Mouse (Mus musculus): ENCODE data around the gene Npepps. TPM values are rescaled to one million over a fixed set of nuclear protein-coding genes. Genes with fewer than 3 reads are reported as not detected.

The Npepps gene
- polyA plus RNA-seq, 1 experiment: 33.2 TPM

DNA sequence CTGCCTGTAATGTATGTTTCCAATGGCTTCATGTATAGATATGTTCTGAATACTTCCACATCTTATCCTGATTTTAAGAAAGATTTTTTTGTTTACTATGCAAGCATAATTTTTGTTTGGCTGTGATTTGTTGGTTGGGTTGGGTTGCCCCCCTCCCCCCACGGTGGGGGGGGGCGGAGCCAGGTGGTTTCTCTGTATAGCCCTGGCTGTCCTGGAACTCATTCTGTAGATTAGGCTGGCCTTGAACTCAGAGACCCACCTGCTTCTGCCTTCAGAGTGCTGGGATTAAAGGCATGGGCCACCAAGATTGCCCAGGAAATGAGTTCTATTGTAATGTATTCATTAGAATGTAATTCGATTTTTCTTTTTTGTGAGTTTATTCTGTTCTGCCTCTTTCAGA is 91.2 kb downstream of the Npepps start:
- no peaks in the 10 kb centered on the region for H3K4me1 ChIP-seq (ENCODE audit: control insufficient read depth, insufficient read depth, insufficient read length, low read length)
- no peak overlapping the region for H3K27ac ChIP-seq (replicated peaks; ENCODE audit: low read depth, low read length)
- no peak overlapping the region for H3K4me3 ChIP-seq (ENCODE audit: insufficient read depth, low read depth, low read length)

- peak overlapping the region; percentile 67 for H3K4me3 ChIP-seq (ENCODE audit: insufficient read depth, low read depth, low read length)
- peak overlapping the region; percentile 73 for H3K27ac ChIP-seq (replicated peaks; ENCODE audit: low read depth, low read length)
- H3K4me1 ChIP-seq (ENCODE audit: control insufficient read depth, insufficient read depth, insufficient read length, low read length): no peaks in the 10 kb centered on the region
These were observed 91.8 kb downstream of the Npepps start for GRCm38 (mm10) chr11:97188643-97188955.

- peak within 1 kb of the TSS; percentile 78 for H3K4me3 ChIP-seq (ENCODE audit: insufficient read depth, low read depth, low read length)
- peak within 1 kb of the TSS; percentile 76 for H3K27ac ChIP-seq (replicated peaks; ENCODE audit: low read depth, low read length)
- no peaks in the 10 kb centered on the region for H3K4me1 ChIP-seq (ENCODE audit: control insufficient read depth, insufficient read depth, insufficient read length, low read length)
These were observed 92.4 kb downstream of the Npepps start, which contains the start of gene Kpnb1 for GRCm38 (mm10) chr11:97187764-97188642. Kpnb1 (minus strand) TSS chr11:97187881.

GRCm38 (mm10) chr11:97186947-97187763 is 93.3 kb downstream of the Npepps start:
- no peaks in the 10 kb centered on the region for H3K4me1 ChIP-seq (ENCODE audit: control insufficient read depth, insufficient read depth, insufficient read length, low read length)
- peak overlapping the region; percentile 78 for H3K4me3 ChIP-seq (ENCODE audit: insufficient read depth, low read depth, low read length)
- peak overlapping the region; percentile 76 for H3K27ac ChIP-seq (replicated peaks; ENCODE audit: low read depth, low read length)

GRCm38 (mm10) chr11:97185704-97186614 is 94.5 kb downstream of the Npepps start:
- H3K4me3 ChIP-seq (ENCODE audit: insufficient read depth, low read depth, low read length): no peak overlapping the region
- H3K4me1 ChIP-seq (ENCODE audit: control insufficient read depth, insufficient read depth, insufficient read length, low read length): no peaks in the 10 kb centered on the region
- H3K27ac ChIP-seq (replicated peaks; ENCODE audit: low read depth, low read length): no peak overlapping the region

- Histone ChIP-seq H3K4me1 (ENCODE audit: control insufficient read depth, insufficient read depth, insufficient read length, low read length) (no peaks in the 10 kb centered on the region), H3K4me3 (ENCODE audit: insufficient read depth, low read depth, low read length) (no peak overlapping the region), H3K27ac (replicated peaks; ENCODE audit: low read depth, low read length) (no peak overlapping the region)
These were observed 95.6 kb downstream of the Npepps start for GRCm38 (mm10) chr11:97184875-97185274.

DNA sequence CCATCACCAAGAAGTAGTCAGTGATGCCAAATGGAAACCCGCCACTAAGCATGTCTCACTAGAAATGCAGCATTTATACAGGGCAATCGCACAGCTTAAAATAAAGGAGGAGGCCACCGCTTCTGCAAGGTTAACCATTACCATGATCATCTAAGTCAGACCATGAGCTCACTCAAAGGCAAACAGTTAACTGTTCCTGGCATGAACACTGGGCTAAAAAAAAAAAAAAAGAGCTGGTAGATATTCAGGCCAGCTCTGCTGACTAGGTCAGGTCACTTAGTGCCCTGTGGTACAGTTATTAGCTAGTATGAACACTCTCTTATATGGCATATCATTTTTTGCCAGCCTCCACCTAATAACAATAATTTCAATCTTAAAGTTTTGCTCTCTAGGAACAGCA is 98.0 kb downstream of the Npepps start:
- H3K27ac ChIP-seq (replicated peaks; ENCODE audit: low read depth, low read length): no peak overlapping the region

GRCm38 (mm10) chr11:97181061-97181460 is 99.4 kb downstream of the Npepps start:
- Histone ChIP-seq H3K4me1 (ENCODE audit: control insufficient read depth, insufficient read depth, insufficient read length, low read length) (no peaks in the 10 kb centered on the region), H3K4me3 (ENCODE audit: insufficient read depth, low read depth, low read length) (no peak overlapping the region), H3K27ac (replicated peaks; ENCODE audit: low read depth, low read length) (no peak overlapping the region)

More for the DNA sequence above, 98.0 kb downstream of the Npepps start:
- H3K4me3 ChIP-seq (ENCODE audit: insufficient read depth, low read depth, low read length): no peak overlapping the region
- no peaks in the 10 kb centered on the region for H3K4me1 ChIP-seq (ENCODE audit: control insufficient read depth, insufficient read depth, insufficient read length, low read length)

- no peak overlapping the region for H3K27ac ChIP-seq (replicated peaks; ENCODE audit: low read depth, low read length)
- no peak overlapping the region for H3K4me3 ChIP-seq (ENCODE audit: insufficient read depth, low read depth, low read length)
- H3K4me1 ChIP-seq (ENCODE audit: control insufficient read depth, insufficient read depth, insufficient read length, low read length): no peaks in the 10 kb centered on the region
These were observed 102.2 kb downstream of the Npepps start for GRCm38 (mm10) chr11:97178198-97178597.

GRCm38 (mm10) chr11:97176851-97177250 is 103.6 kb downstream of the Npepps start:
- Histone ChIP-seq H3K4me3 (ENCODE audit: insufficient read depth, low read depth, low read length) (no peak overlapping the region), H3K27ac (replicated peaks; ENCODE audit: low read depth, low read length) (no peak overlapping the region), H3K4me1 (ENCODE audit: control insufficient read depth, insufficient read depth, insufficient read length, low read length) (no peaks in the 10 kb centered on the region)

DNA sequence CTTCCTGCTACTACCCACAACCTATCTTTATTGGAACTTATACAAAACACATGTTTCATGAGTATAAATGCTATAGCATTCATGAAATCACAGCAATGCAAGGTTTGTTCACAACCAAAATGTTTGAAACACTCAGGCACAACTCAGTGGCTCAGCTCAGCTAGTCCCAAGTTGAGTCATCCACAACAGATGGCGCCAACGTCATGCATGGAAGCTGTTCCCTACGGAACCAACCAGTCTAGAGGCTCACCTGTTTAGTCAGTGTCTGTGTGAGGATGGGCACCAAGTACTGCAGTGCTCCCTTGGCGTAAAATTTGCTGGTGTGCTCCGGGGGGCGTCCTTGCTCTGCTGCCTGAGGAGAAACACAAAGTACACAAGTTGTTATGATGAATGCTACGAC is 104.9 kb downstream of the Npepps start:
- Histone ChIP-seq H3K27ac (replicated peaks; ENCODE audit: low read depth, low read length) (no peak overlapping the region), H3K4me1 (ENCODE audit: control insufficient read depth, insufficient read depth, insufficient read length, low read length) (no peaks in the 10 kb centered on the region), H3K4me3 (ENCODE audit: insufficient read depth, low read depth, low read length) (no peak overlapping the region)

DNA sequence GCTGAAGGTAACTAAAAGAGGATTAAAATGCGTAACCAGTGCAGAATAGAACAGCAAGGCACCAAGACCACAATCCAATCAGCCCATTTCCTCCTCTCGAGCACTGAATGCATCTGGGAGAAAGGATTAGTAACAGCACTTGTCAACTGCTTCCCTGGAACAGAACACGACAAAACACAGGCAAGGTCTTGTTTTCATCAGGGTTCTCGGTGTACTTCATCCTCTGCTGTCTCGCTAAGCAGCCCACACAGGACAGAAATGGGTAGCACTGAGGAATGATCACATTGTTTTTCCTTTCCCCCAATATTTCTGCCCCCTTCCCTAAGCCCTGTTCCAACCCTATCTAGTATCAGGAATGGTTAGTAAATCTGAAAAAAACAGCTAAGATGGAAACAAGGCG is 120.1 kb downstream of the Npepps start:
- Histone ChIP-seq H3K4me3 (ENCODE audit: insufficient read depth, low read depth, low read length) (no peak overlapping the region), H3K27ac (replicated peaks; ENCODE audit: low read depth, low read length) (no peak overlapping the region), H3K4me1 (ENCODE audit: control insufficient read depth, insufficient read depth, insufficient read length, low read length) (no peaks in the 10 kb centered on the region)

- Histone ChIP-seq H3K27ac (replicated peaks; ENCODE audit: low read depth, low read length) (no peak overlapping the region), H3K4me3 (ENCODE audit: insufficient read depth, low read depth, low read length) (no peak overlapping the region), H3K4me1 (ENCODE audit: control insufficient read depth, insufficient read depth, insufficient read length, low read length) (peaks cover 6% of the 10 kb centered on the region)
These were observed 123.4 kb downstream of the Npepps start for GRCm38 (mm10) chr11:97156999-97157398.
